Mouse (Mus musculus) monocyte, adult 2 months (primary cell): ENCODE results near the gene Grip1.

Source experiments
- DNase-seq, 2 experiments: peaks; one replicate each; pipeline ENCODE4 v3.0.0; 2022; ENCODE audit warnings: low spot score in 2 of 2, low read depth in 1 of 2

Gene Grip1

DNA sequence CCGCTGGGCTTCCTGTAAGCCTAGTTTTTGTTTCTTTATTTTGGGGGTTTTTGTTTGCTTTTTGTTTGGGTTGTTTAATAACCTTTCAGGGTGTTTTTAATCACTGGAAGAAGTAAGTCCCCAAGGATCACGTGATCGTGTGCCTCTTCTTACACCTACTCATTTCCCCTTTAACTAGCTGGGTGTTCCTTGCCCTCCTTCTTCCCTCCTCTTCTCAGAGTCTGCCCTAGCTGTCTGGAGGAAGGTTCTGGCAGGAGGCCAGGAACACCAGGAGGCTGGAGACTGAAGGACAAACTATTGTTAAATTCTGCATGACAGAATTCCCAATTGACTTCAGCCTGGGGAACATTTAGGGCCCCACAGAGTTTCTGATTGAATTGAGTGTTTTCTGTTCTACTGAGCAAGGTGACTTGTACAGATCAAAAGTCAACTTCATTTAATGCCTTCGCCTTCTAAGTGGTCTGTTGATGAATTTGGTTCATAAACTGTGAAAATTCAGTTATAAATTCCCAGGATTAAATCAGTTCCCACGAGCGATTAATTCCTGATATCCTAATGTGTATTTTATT lies 376.8 kb downstream of the Grip1 start:
- DNase-seq, result no peak

DNA sequence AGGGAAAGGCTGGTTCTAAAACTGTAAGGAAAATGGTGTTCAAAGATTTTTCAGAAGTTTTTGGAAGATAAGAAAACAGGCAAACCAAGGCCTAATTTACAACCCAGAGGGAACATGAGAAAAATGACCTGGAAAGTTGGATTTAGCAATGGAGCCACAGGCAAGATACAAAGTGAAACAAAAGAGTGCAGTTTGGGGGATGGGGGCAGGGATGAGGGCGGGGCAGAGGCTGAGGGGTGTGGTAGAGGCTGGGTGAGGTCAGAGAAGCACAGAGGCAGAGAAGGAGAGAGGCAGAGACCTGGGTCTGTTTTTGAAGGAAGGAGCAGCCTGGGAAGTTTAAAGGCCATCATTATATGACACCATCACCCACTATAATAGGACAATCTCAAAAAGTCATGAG lies 377.5 kb downstream of the Grip1 start:
- no peak for DNase-seq

DNA sequence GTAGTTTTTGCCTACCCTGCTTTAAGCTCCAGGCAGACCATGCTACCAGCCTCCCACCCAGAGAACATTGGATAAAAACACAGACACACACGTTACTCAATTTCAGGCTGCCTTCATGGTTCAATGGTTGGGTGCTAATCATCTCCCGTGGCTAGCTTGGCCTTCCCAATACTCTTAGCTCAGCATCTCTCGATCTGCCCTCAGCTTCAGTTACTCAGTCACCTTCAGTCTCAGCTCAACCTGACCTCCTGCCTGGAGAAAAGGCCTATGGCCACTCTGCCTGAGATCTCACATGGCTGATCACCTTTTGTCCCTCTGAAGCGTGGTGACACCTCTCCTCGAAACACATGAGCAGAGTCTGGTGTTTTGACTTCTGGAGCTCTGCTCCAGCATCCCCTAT lies 379.7 kb downstream of the Grip1 start:
- DNase-seq, result no peak

DNA sequence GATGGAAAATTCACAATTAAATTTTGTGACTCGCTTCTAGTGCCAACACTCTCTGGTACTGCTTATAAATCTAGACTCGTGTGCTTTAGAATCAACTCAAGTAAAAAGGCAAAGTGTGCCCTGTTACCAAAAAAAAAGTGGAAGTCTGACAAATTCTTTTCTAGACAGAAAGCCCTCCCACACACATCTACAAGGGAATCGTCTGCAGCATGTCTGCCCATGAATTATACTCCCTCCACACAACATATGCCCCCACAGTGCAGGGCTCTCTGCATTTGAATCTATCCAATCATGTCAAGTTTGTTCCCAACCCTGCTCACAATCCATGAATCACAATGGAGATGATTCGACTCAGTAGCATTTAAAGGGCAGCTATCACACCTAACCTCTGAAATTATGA lies 380.5 kb downstream of the Grip1 start:
- no peak for DNase-seq

DNA sequence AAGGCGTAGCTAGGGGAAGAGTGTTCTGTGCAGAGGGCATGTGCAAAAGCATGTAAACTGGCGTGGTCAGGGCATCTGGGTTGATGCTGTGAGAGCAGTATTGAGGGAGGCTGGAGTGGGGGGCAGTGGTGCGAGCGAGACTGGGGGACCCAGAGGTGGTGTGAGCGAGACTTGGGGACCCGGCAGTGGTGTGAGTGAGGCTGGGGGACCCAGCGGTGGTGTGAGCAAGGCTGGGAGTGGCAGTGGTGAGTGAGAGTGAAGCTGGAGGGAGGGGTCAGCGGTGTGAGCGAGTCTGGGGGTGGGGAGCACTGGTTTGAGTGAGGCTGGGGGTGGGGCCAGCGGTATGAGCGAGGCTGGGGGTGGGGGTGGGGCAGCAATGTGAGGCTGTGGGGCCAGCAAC lies 386.0 kb downstream of the Grip1 start:
- no peak for DNase-seq

DNA sequence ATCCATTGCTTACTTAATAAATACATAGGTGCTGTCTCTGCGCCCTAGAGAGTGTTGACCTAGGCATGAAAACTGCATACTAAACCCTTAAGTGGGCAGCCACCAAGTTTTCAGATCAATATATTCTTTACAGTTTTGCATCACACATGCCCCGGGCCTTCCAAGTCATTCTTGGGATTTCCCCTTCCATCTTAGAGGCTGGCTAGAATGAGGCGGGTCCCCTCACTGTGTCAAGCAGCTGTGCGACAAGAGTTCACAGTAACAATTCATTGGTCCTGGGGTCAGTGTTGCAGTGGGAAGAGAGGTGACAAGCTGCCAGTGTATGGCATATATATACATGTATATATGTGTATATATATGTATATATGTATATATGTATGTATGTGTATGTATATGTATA lies 388.4 kb downstream of the Grip1 start:
- DNase-seq, result no peak

DNA sequence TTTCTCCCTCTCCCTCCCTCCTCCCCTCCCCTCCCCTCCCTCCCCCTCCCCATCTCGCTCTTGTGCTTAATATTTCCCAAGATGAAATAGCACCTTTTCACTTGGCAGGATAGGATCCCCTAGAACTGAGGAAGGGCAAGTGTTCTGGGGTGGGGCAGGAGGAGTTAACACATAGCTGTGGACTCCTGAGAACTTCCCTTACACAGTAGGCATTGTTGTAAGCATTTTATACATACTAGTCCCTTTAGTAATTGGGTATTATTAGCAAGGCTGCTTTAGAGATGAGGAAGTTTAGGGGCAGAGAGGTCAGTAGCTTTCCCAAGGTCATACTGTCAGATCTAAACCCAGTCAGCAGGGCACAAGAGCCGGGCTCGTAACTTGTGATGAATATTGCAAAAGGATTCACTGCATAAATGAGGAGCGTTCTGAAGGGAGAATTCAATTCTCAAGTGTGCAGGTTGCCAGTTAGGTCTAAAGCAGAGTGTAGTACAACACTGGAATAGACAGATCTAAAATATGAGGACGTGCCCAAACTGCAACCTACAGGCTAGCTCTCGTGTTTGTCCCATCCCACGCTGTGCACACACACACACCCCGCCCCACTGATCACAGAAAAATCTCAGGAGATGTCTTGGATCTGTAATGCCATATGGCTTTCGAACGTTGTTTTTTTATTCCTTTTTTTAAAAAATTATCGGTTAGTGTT lies 392.2 kb downstream of the Grip1 start:
- DNase-seq, result no peak

DNA sequence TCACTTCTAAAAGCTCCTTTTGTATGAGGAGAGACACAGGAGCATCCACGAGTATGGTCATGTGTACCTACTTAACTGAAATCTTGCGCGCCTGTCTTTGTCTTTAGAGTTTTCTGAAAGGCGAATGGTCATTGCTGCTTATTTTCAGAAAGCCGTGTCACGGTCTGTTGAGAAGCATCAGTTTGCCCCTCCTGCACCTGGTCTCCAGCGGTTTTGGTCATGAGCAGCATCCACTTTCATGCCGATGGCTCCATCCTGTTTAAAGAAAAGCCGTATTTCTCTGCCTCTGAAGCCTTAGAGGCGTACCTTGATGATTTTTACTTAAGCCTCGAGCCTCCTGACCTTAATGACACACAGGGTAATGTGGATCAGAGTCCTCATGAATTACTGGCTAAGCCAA lies 398.0 kb downstream of the Grip1 start:
- DNase-seq, result no peak

DNA sequence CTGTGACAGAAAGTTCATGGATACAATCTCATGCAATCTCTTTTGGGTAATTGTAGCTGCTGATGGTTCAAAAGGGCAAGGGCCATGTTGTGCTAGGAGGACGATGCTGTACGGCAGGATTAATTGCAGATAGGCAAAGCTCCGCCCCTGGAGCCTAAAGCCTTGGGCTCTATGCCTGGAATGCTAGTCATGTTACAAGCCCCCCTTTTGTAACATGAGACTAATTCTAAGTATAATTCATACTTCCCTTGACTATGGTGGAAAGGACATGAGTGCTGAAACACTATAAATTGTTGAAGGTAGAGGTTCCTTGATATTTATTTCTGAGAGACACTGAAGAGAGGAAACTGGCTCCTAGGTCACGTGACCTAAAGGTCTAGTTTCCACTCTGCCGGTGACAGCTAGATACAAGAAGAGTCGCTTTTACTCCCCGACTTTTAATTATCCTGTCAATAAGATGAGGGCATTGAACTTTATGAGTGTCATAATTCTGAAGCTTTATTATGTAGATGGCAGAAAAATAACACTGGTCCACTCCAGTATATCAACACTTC lies 399.0 kb downstream of the Grip1 start:
- DNase-seq, result no peak

DNA sequence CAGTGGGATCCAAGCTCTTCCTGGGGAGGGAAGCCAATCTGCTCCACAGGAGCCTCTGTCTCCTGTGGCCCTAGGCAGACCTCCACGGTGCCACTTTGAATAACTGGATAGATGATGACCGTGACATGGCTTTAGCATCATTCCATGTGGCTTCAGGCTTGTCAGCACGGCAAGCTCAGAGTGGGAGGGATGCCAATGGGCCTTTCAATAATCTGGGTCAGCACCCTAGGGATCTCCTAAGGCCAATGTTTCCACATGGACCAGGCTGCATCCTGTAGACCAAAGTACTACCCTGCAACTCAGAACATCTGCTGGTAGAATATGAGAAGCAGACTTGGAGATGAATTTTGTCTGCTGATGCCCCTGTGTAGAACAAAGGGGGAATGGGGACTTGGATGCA lies 414.1 kb downstream of the Grip1 start:
- no peak for DNase-seq

DNA sequence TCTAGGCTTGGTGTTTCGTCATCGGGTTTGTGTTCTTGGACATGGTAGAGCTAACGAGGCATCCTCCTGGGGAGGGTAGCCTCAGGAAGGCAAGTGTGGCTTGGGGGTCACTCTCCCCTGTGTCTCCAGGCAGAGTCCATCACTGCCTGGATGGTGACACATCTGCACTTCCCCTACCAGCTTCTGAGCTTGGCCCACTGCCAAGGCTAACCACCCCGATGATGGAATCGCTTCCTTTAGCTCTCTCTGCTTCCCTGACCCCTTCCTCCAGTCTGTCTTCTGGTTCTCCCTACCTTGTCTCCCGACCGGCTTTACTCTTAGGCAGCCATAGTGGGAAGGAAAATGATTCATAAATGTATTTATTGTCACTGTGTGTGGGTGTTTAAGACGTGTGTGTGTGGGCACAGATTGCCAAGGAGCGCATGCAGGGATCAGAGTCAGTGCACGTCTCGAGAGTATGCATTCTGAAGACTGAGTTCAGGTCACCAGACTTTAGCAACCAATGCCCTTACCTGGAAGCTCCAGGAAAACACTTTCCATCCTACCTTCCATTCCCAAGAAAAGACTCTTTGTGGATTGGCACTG lies 415.5 kb downstream of the Grip1 start:
- no peak for DNase-seq

DNA sequence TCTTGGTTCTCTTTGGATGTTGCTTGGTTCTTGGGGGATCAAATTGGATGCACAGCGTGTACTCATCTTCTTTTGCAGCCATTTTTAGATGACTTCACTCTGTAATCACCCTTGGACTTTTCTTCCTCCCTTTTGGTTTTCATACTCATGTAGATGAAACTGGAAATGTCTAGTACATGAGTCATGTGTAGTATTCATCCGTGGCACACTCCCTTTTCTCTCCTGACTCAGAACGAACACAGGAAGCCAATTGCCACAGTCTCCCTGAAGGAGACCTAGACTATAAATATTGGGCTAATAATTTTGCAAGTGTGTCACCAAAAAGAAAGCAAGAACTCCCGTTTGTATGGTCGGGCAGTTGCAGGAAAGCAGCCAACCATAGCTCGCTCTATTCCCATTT lies 423.1 kb downstream of the Grip1 start:
- no peak for DNase-seq

DNA sequence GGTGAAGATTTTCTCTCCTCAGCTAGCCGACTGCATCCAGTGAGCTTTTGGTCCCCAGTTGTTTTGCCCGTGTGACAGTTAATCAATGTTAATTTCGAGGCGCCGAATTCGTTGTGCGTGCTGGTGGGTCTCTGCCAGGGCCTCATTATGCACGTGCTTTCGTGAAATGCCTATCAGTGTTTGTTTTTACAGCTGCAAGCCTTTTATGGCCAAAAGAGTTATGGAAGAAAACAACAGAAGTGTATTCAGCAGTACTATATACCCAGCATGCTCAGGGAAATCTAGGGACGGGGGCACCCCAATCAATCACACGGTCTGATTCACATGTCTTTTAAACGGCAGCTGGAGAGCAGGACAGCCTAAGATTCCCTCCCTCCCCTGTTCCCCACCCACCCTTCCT lies 424.7 kb downstream of the Grip1 start:
- DNase-seq, result no peak

DNA sequence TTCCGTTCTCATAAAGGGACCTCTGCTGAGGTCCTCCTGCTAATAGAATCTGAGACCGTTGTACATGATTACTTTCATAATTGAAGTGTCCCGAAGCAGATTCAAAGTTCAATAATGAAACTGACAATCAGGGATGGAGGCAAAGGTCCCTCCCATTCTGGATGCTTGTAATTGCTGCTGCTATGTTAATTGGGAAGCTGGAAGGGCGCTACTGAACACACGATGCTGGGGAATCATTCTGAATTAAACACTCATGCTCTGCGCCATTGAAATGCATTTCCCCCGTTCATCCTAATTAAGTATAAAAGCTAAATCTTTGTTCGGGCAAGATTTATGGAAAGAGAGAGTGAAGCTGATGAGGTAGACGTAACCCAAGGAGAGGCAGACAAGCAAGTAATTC lies 431.0 kb downstream of the Grip1 start:
- no peak for DNase-seq

DNA sequence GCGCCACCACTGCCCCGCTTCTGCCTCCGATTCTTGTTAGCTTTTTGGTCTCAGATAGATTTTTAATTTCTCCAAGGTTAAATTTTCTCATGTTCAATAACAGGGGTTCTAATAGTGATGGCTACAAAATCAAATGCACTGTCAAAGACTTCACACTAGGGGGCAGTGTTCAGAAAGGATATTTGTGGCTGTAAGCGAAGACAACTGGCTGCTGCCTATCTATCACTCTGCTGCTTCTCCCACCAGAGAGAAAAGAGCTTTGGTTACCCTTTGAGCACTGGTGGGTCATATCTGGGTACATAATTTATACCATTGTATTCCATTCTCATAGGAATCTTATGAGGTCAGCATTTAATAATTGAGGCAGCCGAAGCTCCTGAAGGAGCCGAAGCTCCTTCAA lies 431.9 kb downstream of the Grip1 start:
- no peak for DNase-seq

DNA sequence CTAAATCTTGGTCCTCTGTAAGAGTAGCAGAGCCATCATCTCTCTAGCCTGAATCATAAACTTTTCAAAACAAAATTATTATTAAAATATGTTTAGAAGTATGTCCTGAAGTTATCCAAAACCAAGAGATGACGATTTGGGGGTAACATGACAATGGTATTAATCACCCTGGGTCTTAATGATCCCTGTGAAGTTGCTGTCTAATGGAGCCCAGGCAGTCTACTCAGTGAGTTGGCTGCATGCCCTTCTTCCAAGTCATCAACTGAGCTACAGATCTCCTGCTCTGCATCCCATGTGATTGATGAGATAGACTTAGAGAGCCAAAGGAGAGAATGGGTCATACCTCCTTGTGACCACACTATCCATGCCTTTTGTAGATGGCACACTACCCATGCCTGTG lies 433.1 kb downstream of the Grip1 start:
- DNase-seq, result no peak

DNA sequence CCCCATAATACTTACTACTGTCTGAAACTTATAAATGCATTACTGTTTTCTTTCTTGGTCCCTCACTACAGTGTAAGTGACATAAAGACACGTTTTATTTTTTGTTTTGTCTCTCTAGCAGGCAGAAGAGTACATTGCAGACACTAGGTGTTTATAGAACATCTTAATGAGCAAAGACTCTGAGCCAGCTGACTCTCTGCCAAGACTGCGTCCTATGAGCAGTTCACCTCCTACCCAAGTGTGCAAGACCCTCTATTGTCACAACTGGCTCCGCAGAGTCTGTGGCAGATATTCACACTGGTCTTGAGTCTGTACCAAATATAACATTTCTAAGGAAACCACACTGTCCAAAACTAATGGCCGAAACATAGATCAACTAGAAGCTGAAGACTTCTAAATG lies 449.1 kb downstream of the Grip1 start:
- DNase-seq, result no peak

DNA sequence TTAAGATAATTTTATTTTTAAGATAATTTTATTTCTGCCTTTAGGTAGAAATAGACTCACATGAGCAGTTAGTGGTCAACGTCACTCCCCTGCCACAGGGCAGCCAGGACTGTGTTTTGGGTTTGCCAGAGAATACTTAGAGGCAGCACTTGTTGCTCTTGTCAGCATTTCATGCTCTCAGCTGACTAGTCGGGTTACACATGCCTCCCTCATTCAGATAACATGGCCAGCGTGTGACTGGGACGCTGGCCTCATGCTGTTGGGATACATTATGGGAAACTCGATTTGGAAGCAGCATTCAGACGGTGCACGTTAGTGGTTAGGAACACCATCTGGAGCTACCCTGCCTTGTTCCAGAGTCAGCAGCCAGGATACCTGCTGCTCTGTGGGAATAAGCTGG lies 453.2 kb downstream of the Grip1 start:
- no peak for DNase-seq

DNA sequence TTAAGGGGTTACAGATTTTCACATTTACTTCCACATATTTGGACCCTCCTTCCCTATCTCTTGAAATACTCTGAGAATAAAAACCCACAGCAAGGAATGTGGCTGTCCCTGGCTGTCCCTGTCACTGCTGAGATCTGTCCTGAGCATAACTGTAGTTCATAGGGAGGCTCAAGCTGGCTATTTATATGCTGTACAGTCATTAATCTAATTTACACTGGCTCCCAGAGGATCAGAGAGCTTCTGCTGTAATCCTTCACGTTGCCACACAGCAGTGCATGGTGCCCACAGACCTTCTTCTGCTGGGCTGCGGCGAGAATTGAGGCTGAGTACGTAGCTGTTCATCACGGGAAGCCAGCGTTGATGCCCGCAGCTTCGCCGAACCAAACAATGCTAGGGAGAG lies 464.4 kb downstream of the Grip1 start:
- no peak for DNase-seq

DNA sequence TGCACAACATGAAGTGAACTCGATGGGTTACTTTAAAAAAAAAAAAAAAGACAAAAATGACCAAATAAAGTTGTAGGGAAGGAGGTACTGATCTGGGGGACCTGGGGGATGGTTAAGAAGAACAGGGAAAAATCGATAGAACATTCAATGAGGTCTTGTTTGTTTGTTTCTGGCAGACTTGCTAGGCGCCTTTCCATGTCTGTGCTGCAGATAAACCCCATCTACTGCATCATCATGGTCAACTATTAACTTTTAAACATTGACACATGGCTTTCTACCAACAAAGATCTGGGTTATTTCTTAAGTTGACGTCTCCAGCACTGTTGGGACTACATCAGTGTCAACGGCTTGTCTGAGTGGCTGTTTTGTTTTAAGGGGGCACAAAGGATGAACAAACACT lies 474.3 kb downstream of the Grip1 start:
- DNase-seq, result no peak

DNA sequence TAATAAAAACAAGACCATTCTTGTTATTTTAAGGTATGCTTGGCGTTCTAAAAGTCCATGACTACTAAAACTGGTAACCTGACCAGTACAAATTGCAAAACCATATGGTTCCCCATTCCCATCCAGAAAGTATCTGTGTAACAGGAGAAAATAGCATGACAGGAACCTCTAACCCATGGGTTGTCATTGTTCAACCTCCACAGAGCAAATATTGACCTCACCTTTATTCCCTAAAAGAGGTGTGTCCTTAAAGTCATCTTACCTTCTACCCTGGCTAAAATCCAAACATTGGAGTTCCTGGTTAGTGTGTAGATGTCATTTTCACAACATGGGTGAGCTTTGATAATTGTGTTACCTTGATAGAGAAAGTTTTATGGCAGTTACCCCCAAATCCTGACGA lies 475.3 kb downstream of the Grip1 start:
- DNase-seq, result no peak

DNA sequence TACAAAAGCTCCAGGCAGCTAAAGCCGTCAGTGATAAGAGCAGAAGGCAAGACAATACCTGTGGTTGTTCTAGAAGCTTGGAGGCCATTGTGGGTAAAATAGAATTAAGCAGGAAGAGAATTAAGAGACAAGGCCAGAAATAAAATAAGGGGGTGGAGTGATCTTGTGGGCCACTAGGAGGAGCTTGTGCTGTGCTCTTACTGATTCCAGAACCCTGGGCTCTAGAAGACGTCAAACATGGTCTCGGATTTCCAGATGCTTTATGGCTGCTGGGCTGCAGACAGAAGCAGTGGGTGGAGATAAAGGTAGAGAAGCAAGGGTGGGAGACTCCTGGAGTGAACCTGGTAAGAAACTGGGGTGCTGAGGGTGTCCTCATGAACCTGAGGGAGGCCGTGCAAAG lies 479.2 kb downstream of the Grip1 start:
- no peak for DNase-seq

DNA sequence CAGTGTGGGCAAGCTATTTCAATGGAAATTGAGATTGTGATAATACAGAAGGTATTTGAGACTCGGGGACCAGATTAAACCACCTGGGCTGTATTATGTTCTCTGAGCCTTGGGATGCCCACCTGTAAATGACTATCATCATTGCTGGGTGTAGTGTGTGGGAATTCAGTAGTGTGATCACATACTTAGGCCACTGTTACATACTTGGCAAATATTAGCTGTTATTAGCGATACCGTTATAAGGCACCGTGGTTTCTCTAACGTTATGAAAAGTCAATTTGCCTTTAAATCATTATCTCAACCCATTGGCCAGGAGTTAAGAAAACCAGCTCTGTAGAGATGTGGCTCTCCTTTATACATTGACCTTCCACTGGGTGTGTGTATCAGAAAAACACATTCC lies 479.7 kb downstream of the Grip1 start:
- no peak for DNase-seq
